Mouse (Mus musculus) layer of hippocampus, adult 9-10 months (tissue): Measurements from ENCODE around the gene Nme4.
A peak's percentile ranks its signal among the peaks of the same experiment; 100 is the strongest.
"Not testable (repeated sequence)": the region's sequence is repeated elsewhere in the genome, so short reads cannot be mapped to it uniquely, and the experiment has no call there.

Experiments used
- DNase-seq: peaks from one replicate; pipeline ENCODE4 v3.0.0; 2022; ENCODE audit warnings: low spot score

Nme4 gene

GRCm38 (mm10) chr17:26095121-26095740 lies at the start of gene Nme4:
Gene Nme4 (minus strand): TSS chr17:26095602.
- peak; percentile 22 for DNase-seq

DNA sequence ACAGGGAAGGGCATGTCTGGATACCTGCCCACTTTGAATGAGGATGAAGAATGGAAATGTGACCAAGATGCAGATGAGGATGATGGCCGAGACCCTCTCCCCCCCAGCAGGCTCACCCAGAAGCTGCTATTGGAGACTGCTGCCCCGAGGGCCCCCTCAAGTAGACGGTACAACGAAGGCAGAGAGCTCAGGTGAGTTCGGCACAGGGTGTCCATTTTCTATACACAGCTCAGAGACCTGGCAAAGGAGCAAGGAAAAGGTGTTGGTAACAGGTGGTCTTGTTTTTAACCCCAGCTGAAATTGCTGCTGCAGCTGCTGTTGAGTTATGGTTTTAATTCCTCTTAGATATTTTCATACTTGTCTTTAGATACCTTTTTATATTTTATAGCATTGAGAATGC lies 48.0 kb upstream of the Nme4 start:
- no peak for DNase-seq

DNA sequence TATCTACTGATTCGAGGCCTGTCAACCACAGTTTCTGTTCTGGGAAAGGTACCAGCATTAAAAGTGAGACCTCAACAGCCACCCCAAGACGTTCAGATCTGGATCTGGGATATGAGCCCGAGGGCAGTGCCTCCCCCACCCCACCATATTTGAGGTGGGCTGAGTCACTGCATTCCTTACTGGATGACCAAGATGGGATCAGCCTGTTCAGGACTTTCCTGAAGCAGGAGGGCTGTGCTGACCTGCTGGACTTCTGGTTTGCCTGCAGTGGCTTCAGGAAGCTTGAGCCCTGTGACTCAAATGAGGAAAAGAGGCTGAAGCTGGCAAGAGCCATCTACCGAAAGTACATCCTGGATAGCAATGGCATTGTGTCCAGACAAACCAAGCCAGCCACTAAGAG lies 47.4 kb upstream of the Nme4 start:
- no peak for DNase-seq

DNA sequence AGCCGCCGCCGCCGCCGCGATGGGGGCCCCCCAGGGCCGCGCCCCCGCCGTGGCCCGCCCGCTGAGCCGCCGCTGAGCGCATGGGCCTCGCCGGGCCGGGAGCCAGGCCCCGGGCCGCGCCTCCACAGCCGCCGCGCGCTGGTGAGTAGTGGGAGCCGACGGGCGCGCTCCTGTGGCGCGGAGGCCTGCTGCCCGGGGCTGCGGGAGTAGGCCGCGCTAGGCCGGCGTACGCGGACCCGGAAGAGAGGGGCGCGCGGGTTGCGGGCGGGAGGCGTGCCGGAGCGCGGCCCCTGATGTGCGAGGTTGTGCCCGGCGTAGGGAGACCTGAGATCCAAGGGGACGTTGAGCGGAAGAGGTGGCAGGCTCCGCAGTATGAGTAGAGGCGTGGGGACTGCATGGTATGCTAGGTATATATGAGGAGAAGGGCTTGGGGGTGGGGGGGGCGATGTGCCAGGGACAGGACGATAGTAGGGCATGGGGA lies 43.5 kb upstream of the Nme4 start:
- no peak for DNase-seq

DNA sequence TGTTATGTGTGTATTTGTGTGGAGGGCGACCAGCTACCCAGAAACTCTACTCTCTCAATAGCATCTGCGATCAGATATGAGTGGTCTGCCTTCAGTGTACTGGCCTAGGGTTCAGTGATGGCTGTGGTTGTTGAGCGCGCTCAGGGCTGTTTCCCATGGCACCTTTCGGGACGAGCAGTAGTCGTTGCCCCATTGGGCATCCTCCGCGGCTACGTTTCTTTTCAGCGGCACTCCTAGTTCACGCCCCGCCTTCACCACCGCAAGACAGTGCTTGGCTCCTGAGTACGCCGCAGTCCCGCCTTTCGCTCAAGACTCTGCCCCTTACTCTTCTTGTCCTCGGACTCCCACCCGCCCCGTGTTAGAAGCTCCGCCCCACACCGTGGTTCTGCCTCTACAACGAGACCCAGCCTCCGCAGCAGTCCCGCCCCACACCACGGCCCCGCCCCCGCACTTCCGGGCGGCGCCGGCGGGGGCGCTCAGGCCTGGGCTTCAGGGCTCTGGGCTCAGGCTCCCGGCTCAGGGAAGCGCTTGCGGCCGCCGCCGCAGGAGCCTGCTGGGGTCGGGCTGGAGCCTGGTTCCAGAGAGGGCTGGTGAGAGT lies 42.9 kb upstream of the Nme4 start, which contains the start of gene Axin1:
Axin1 (plus strand) TSS at position 450 of the 598 bp plus-strand sequence.
- peak; percentile 71 for DNase-seq

- no peak for DNase-seq
Observed at GRCm38 (mm10) chr17:26137751-26138130, 42.3 kb upstream of the Nme4 start.

- DNase-seq: no peak
Observed at GRCm38 (mm10) chr17:26137106-26137750, 41.8 kb upstream of the Nme4 start.

DNA sequence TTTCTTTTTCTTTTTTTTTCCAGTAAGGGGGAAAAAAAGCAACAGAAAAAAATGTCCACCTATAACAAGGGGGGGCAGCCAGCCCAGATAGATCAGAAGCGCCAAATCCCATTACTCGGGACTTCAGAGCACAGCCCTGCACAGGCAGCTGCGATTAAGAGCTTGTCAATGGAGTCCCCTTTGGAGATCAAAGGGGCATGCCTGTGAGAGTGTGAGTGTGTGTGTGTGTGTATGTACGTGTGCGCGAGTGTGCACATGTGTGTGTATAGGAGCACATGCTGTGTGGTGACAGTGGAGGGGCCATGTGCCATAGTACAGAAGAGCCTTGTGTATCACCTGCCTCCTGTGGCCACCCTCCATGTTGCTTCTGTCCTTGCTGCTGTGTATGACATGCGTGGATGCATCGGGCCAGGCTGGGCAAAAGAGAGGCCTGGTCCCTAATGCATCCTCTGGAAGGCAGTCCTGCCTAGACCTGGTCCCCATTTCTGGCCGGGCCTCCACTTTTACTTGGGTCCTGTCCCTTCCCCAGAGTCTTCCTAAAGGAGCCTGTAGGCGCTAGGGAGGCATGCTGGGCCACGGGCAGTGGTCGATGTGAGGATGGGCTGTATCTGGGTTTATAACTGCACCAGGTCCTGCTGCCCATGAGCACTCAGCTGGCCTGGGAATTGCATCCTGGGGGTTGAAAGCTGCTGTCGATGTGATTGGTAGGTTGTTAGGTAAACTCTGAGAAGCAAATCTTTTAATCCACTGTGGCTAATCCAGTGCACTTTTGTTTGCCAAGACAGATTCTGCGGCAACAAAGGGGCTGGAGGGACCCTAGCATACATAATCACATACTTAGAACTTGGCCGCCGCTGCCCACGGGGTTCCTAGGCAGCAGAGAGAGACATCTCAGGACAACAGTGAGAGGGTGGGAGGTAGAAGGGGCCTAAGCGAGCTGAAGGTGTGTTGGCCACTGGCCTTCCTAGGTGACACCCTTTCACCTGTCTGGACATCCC lies 36.8 kb upstream of the Nme4 start:
- DNase-seq: no peak

GRCm38 (mm10) chr17:26131062-26131732 lies 35.8 kb upstream of the Nme4 start:
- DNase-seq: no peak

DNA sequence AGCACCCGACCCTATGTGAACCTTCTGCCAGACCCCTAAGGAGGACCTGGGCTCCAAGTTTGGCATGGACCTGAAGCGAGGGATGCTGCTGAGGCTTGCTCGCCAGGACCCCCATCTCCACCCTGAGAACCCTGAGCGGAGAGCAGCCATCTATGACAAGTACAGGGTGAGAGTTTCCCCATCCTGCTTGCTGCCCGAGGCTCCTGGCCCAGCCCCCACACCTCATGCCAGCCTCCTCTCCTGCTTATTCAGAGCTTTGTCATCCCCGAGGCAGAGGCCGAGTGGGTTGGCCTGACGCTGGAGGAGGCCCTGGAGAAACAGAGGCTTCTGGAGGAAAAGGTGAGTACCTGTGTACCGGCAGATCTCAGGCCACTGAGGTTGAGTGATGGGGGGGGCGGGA lies 29.8 kb upstream of the Nme4 start:
- no peak for DNase-seq

DNA sequence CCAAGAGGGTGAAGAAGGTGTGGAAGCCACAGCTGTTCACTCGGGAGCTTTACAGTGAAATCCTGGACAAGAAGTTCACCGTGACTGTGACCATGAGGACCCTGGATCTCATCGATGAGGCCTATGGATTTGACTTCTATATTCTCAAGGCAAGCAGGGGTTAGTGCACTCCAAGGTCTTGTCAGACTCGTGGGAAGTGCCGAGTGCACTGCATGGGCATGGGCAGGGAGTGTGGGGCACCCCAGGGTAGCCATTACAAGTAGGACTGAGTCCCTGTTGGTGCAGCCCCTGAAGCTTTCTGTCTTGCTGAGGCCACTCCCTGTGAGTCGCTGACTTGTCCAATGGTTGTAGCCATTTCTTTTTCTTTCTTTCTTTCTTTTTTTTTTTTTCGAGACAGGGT lies 29.2 kb upstream of the Nme4 start:
- DNase-seq: no peak

GRCm38 (mm10) chr17:26123267-26123684 lies 27.9 kb upstream of the Nme4 start, which contains the start of gene Mrpl28:
Gene Mrpl28 (plus strand): TSS chr17:26123500.
- peak; percentile 76 for DNase-seq

DNA sequence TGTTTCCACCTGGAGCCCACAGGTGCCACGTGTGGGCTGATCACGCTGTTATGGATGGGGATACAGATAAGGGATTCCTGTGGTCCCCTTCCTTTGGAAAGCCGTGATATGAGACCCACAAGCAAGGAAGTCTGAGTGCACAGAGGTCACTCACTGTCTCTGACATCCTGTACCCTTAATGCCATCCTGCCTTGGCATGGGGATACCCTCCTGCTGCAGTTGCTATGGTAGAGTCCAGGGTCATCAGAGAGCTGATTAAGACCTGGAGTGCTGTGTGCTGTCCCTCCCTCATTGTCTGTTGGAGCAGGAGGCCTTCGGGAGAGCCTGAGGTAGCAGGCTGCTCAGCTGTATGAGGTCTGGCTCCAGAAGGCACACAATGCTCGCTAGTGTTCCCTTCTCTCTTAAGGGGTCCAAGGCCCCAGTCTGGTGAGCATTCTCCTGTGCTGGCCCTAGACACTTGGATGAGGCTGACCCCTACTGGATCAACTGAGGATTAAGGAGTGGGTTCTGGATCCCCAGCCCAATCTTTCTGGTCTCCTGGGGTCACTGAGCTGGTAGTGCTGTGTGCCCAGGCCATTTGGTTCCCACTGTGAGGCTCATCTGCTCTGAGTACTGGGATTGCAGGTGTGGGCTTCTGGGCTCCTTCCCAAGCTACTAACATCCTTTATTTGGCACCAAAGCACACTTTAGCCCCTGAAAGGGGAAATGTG lies 27.2 kb upstream of the Nme4 start:
- DNase-seq: no peak

DNA sequence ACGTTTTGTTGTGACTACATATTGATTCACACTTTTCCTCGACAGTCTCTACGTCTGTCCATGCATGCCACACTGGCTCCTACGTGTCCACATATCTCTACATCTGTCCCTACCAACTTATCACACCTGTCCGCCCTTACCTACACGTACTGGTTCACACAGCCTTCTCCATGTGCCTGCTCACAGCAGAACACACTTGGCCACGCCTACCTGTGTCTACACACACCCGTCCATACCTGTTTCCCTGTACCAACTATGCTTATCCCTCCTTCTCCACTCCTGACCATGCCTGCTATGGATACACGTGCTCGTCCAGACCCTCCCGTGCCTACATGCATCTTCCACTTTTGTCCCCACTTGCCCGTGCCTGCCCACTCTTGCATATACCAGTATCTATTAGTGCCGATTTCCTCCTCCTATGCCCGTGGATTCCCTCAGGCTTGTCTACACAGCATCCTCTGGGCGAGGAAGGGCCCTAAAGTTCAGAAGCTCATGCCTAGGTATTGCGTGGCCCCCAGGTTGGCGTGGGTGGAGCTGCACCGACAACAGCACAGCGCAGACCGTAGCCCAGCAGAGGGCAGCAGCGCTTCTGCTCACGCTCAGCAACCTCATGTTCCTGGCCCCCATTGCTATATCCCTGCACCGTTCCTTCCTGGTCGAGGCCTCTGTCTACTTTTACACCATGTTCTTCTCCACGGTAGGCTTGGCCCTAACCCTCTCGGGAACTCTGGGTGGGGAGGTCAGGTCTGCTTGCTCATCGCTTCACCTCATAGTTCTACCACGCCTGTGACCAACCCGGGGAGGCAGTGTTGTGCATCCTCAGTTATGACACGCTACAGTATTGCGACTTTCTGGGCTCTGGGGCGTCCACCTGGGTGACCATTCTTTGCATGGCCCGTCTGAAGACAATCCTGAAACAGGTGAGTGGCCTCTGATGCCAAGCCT lies 24.6 kb upstream of the Nme4 start:
- no peak for DNase-seq

DNA sequence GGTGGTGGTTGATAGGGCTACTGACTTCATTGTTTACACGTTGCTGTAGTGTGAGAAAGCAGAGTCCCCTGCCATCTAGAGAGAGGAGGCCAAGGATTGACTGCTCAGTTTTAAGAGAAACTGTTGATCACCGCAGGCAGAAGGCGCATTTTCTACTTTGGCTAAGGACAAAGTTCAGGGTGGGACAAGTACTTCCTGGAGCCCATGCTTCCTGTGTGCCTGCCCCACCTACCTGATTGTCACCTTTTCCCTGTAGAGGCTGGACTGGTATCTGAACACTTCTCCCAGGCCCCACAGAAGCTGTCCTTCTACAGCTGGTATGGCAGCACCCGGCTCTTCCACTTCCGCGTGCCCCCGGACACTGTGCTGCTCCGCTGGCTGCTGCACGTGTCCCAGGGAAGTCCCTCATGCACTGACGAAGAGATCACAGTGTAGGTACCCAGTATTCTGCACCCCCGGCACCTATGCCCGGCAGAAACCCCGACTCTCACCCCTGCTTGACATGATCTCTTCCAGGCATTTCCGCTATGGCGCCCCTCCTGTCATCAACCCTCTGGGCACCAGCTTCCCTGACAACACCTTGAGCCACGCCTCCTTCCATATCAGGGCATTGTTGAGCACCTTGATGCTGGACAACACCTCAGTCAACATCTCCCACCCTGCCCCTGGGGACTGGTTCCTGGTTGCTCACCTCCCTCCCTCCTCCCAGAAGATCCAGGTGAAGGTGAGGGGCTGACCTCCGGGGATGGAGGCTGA lies 21.3 kb upstream of the Nme4 start:
- DNase-seq: no peak

- DNase-seq: no peak
Observed at GRCm38 (mm10) chr17:26115956-26116487, 20.6 kb upstream of the Nme4 start.

DNA sequence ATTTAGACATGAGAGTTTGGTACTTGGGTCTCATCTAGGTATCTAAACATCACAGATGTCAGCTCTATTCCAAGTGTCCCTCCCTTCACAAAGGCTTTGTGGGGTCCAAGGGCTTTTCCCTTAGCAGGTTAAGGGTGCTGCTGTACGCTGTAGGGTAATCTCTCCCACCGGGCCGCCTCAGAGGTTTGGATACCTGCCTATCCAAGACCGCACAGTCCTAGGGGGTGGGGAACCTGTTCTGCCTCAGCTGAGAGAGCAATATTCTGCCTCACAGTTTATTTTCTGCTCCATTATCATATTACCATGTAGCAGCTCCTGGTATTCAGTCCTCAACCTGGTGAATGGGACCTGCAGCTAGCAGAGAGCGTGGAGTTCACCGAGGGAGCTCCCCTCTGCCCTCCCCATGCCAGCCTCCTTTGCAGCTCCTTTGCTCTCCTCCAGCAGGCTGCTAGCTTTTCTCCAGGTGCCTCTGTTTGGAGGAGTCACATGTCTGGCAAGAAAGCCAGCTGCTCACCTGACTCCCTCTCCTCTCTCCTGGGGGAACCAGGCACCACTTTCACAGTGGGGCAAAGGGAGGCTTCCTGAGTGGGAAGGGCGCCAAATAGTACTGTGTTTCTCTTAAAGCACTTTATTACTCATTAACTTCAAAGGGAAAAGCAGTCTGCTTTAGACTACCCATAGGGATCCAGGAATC lies 19.9 kb upstream of the Nme4 start:
- DNase-seq: no peak

DNA sequence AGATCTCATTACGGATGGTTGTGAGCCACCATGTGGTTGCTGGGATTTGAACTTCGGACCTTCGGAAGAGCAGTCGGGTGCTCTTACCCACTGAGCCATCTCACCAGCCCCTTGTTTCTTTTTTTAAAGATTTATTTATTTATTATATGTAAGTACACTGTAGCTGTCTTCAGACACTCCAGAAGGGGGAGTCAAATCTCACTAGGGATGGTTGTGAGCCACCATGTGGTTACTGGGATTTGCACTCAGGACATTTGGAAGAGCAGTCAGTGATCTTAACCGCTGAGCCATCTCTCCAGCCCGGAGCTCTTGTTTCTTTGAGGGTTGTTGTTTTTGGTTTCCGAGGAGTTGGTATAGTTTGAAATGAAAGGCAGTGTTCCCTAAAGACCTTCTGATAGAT lies 19.1 kb upstream of the Nme4 start:
- DNase-seq: not testable (repeated sequence)
